Mouse (Mus musculus) heart, embryonic 13.5 days (tissue): ENCODE measurements at regions not wholly inside any gene's neighbourhood (a gene's known extent, or its start where the extent isn't known, plus 50 kb on each side); places are given as distances from the start of the nearest gene placed in this dataset.
A peak's percentile ranks its signal among the peaks of the same experiment; 100 is the strongest.

Experiments
- ATAC-seq: fragments of 200-750 bp; cut with Nextera tagmentation; 2 replicates; pipeline ENCODE4 v1.8.0; 2017; ENCODE audit warnings: moderate TSS enrichment; ENCODE audit not compliant: insufficient number of reproducible peaks, low FRiP score, low TSS enrichment; ENCODE audit errors: extremely low read depth
- H3K27ac ChIP-seq: fragments of 300-500 bp; sonication (generic); replicated peaks from 2 replicates; pipeline ENCODE4 v1.5.1; 2015; ENCODE audit warnings: moderate library complexity, mild to moderate bottlenecking, inconsistent platforms
- H3K27me3 ChIP-seq: fragments of 300-500 bp; sonication (generic); replicated peaks from 2 replicates; pipeline ENCODE4 v1.6.1; 2015; ENCODE audit warnings: mild to moderate bottlenecking, inconsistent platforms
- H3K36me3 ChIP-seq: fragments of 300-500 bp; sonication (generic); 2 replicates; pipeline ENCODE4 v1.6.1; 2015; ENCODE audit warnings: mild to moderate bottlenecking, inconsistent platforms
- H3K4me1 ChIP-seq: fragments of 300-500 bp; sonication (generic); 2 replicates; pipeline ENCODE4 v1.6.1; 2015; ENCODE audit warnings: inconsistent platforms
- H3K4me2 ChIP-seq: fragments of 300-500 bp; sonication (generic); 2 replicates; pipeline ENCODE4 v1.6.1; 2015; ENCODE audit warnings: inconsistent platforms, mild to moderate bottlenecking, moderate library complexity
- H3K4me3 ChIP-seq: fragments of 300-500 bp; sonication (generic); 2 replicates; pipeline ENCODE4 v1.5.1; 2015; ENCODE audit warnings: moderate library complexity, mild to moderate bottlenecking, inconsistent platforms
- H3K9ac ChIP-seq: fragments of 300-500 bp; sonication (generic); 2 replicates; pipeline ENCODE4 v1.6.1; 2015; ENCODE audit warnings: inconsistent platforms, mild to moderate bottlenecking, moderate library complexity
- H3K9me3 ChIP-seq: fragments of 300-500 bp; sonication (generic); 2 replicates; pipeline ENCODE4 v1.6.1; 2016; ENCODE audit warnings: inconsistent platforms
- WGBS: fragments of 180-500 bp; shearing (Covaris S2); methylation state at CpG from one replicate; pipeline ENCODE4 v1.1.7; 2015; ENCODE audit warnings: mixed read lengths; 5-methylcytosine and 5-hydroxymethylcytosine counted together

DNA sequence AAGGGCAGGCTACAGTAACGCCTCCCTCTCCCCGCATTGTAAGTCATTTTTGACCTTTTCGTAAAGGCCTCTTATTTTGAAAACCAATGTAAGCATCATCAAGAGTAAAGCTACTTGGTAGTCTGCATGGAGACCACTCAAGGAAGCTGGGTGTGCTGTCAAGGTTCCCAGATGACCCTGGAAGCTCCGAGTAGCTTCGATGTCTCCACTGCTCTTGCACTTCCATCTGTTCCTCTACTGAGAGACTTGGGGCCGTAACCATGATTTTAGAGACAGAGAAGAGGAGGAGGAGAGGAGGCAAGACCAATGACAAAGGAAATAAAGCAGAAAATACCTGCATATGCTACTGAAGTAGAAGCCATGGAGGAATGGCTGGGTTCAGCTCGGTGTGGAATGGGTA is 256.0 kb downstream of the Gm11361 start:
- Histone ChIP-seq H3K27ac (no peak overlapping the region), H3K36me3 (no peaks in the 10 kb centered on the region), H3K4me2 (no peak overlapping the region), H3K9me3 (no peaks in the 10 kb centered on the region), H3K4me3 (no peak overlapping the region), H3K9ac (no peak overlapping the region), H3K4me1 (peaks cover 11% of the 10 kb centered on the region), H3K27me3 (no peaks in the 10 kb centered on the region)
- 85% methylated on average over 7 of the region's 7 CpGs for WGBS
- no peak for ATAC-seq

DNA sequence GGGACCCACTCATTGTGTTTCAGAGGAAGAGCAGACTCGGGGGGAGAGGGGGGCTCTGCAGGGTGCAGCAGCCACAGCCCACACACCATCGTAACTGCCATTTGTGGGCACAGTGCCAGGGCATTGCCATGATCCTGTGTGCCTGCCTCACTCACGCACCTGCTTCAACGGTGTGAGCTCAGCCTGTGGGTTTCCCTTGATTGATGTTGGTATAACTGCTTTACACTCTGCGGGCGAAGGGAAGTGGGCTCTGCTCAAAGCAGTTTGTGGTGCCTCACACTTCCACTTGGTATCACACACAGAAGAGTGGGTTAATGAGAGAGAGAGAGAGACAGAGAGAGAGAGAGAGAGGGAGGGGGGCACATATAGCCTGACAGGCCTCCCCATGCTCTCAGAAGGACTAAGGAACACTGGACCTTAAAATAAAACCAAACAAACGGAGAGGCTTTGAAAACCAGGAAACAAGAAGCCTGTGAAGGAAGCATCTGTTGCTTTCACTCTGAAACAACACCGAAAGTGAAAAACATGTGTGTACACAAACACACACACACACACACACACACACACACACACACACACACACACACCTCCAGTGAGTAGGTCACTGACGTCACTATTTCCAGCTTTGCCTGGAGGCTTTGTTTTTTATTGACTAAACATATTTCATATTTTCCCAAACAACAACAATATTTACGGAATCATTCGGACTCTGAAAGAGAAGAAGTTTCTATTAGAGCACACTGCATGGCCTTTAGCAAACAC is 255.4 kb downstream of the Gm11361 start:
- WGBS: 66% methylated on average over 11 of the region's 11 CpGs
- Histone ChIP-seq H3K4me1 (peaks cover 14% of the 10 kb centered on the region), H3K4me3 (no peak overlapping the region), H3K27me3 (no peaks in the 10 kb centered on the region), H3K27ac (no peak overlapping the region), H3K36me3 (no peaks in the 10 kb centered on the region), H3K9me3 (no peaks in the 10 kb centered on the region), H3K4me2 (no peak overlapping the region), H3K9ac (no peak overlapping the region)
- ATAC-seq: no peak

DNA sequence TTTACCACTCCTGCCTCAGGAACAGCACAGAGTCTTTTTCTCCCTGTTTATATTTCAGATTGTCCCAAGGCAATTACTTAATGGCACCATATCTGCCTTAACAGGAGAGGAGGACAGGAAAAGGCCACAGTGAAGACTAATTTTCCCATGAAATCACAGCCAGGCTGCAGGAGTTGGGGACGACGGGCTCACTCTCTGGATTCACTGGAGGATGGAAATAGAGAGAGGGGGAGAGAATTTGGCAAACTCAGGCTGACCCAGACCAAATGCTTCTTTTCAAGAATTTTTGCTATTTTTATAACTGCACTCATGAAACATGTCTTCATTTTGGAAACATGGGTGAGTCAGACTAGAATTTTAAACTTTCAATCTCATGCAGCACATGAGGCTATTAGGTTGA is 250.9 kb downstream of the Gm11361 start:
- no peaks in the 10 kb centered on the region for H3K27me3 ChIP-seq
- H3K9ac ChIP-seq: no peak overlapping the region
- peak overlapping the region; percentile 76 for H3K27ac ChIP-seq
- H3K36me3 ChIP-seq: no peaks in the 10 kb centered on the region
- H3K4me2 ChIP-seq: peak overlapping the region; percentile 0; the same call in 1 of the 2 replicates
- H3K4me3 ChIP-seq: no peak overlapping the region
- peaks cover 19% of the 10 kb centered on the region for H3K4me1 ChIP-seq
- 55% methylated on average over 2 of the region's 2 CpGs for WGBS
- no peak for ATAC-seq
- no peaks in the 10 kb centered on the region for H3K9me3 ChIP-seq

DNA sequence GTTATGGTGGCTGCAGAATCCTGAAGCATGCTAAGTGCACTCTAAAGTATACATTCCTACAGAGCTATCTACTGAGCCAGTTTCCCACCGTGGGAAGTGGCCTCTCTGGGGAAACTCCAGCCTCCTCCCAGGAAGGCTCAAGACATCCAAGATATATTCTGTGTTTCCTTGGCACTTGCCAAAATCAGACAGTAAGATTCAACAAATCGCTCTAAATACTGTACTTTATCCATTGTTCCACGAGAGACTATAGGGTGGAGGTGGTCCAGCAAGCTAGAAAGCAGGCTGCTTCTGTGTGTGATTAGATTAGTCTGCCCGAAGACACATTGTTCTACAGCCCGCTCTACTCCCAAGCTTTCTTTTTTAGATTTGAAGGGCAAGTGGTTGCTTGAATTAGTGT is 250.5 kb downstream of the Gm11361 start:
- ATAC-seq: peak; percentile 37; the same call in 1 of the 2 replicates
- peak overlapping the region; percentile 76 for H3K27ac ChIP-seq
- H3K9ac ChIP-seq: no peak overlapping the region
- no peaks in the 10 kb centered on the region for H3K27me3 ChIP-seq
- no peaks in the 10 kb centered on the region for H3K9me3 ChIP-seq
- no peaks in the 10 kb centered on the region for H3K36me3 ChIP-seq
- H3K4me3 ChIP-seq: no peak overlapping the region
- H3K4me2 ChIP-seq: peak overlapping the region; percentile 0; the same call in 1 of the 2 replicates
- 31% methylated on average over 5 of the region's 5 CpGs for WGBS
- H3K4me1 ChIP-seq: peaks cover 22% of the 10 kb centered on the region

DNA sequence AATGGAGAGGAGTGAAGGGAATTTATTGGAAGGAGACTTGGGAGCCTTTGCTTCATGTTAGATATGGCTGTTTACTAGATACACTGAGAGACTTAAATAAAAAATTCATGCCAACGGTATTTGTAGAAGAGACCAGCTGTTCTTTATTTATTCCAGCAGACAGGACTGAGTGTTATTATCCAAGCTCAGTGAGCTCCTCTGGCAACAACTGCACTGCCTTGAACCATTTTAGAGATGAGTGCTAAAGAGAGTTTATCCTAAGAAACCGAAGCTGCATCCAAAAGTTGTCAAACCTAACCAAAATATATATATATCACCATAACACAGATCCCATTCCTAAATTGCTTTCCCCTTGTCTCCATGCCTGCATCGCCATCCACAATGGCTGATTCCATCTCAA is 247.0 kb downstream of the Gm11361 start:
- no peaks in the 10 kb centered on the region for H3K27me3 ChIP-seq
- peaks cover 35% of the 10 kb centered on the region for H3K4me1 ChIP-seq
- no peak overlapping the region for H3K27ac ChIP-seq
- H3K36me3 ChIP-seq: no peaks in the 10 kb centered on the region
- no peak overlapping the region for H3K9ac ChIP-seq
- no peak overlapping the region for H3K4me2 ChIP-seq
- no peak overlapping the region for H3K4me3 ChIP-seq
- no peaks in the 10 kb centered on the region for H3K9me3 ChIP-seq
- no peak for ATAC-seq
- 79% methylated on average over 3 of the region's 3 CpGs for WGBS

DNA sequence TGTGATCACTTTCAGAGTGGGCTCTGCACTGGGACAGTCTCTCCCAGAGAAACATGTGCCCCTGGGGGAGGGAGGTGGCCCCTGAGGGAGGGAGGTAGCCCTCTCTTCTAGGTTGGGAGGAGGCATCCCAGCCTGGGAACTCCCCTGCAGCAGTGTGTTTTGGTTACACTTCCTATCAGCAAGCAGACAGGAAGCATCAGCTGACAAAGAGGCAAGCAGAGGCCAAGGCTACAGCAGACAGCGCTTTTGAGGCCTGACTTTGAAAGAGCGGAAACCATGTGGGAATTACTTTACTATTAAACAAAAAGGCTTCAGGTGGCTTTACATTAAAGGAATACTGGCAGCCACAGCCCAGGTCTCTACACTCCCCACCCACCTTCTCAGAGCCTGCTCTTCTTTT is 244.8 kb downstream of the Gm11361 start:
- no peak overlapping the region for H3K4me3 ChIP-seq
- H3K36me3 ChIP-seq: no peaks in the 10 kb centered on the region
- no peaks in the 10 kb centered on the region for H3K9me3 ChIP-seq
- H3K4me2 ChIP-seq: no peak overlapping the region
- peak; percentile 66 for ATAC-seq
- H3K27ac ChIP-seq: peak overlapping the region; percentile 61
- no peak overlapping the region for H3K9ac ChIP-seq
- no peaks in the 10 kb centered on the region for H3K27me3 ChIP-seq
- H3K4me1 ChIP-seq: peaks cover 18% of the 10 kb centered on the region
- WGBS: 20% methylated on average over 2 of the region's 2 CpGs

DNA sequence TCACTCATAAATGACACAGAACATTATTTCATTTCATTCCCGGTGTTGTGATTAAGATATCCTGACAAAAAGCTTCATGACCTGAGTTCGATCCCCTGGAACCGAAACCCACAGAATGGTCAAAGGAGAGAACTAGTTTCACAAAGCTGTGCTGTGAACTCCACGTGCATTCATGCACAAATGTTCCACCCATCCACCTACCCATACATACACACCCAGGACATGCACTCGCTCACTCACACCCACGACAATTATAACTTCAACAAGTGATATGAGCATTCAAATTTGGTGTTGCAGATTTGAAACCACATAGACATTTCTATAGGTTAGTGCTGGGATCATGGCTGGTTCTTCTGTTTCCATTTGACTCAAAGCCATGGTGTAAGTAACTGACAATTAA is 243.4 kb downstream of the Gm11361 start:
- no peak overlapping the region for H3K4me2 ChIP-seq
- 85% methylated on average over 6 of the region's 6 CpGs for WGBS
- ATAC-seq: no peak
- H3K27ac ChIP-seq: no peak overlapping the region
- H3K4me3 ChIP-seq: no peak overlapping the region
- H3K27me3 ChIP-seq: no peaks in the 10 kb centered on the region
- no peaks in the 10 kb centered on the region for H3K36me3 ChIP-seq
- no peak overlapping the region for H3K9ac ChIP-seq
- H3K9me3 ChIP-seq: no peaks in the 10 kb centered on the region
- H3K4me1 ChIP-seq: peaks cover 15% of the 10 kb centered on the region

DNA sequence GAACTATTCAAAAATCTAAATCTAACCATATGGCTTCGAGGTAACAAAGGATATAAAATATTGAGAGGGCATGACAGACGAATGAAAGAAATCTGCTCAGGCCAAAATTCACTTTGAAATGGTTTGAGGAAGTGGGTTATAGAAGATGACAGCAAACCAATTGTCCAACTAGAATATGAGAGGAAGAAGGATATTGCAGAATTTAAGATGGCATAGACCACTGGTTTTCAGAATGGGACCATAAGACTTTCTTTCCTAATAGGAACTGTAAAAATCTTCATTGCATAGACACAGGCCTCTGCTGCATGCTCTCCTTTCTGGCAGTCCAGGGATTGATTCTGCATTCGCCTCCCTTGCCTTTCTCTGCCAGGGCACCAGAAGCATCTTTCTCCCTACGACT is 240.2 kb downstream of the Gm11361 start:
- no peak overlapping the region for H3K4me2 ChIP-seq
- H3K9ac ChIP-seq: no peak overlapping the region
- H3K36me3 ChIP-seq: no peaks in the 10 kb centered on the region
- 77% methylated on average over 4 of the region's 4 CpGs for WGBS
- H3K9me3 ChIP-seq: no peaks in the 10 kb centered on the region
- H3K4me1 ChIP-seq: peaks cover 19% of the 10 kb centered on the region
- H3K27ac ChIP-seq: no peak overlapping the region
- no peaks in the 10 kb centered on the region for H3K27me3 ChIP-seq
- no peak overlapping the region for H3K4me3 ChIP-seq
- ATAC-seq: no peak

DNA sequence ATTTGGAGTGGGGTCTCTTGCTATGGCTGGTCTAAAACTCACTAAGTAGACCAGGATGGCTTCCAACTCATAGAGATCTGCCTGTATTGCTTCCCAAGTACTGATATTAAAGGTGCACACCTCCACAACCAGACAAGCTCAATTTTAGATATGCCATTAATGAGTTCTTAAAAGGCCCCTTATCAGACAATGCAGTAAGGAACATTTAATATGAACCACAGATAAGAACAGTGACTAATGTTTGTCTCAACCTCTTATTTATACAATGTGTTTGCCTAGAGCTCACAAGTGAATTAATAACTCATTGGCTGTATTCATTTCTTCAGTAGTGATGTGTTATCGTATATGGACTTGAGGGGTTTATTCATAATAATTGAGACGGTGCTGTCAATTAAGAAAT is 234.7 kb downstream of the Gm11361 start:
- Histone ChIP-seq H3K36me3 (no peaks in the 10 kb centered on the region), H3K4me2 (no peak overlapping the region), H3K4me3 (no peak overlapping the region), H3K9me3 (no peaks in the 10 kb centered on the region), H3K9ac (no peak overlapping the region), H3K27me3 (no peaks in the 10 kb centered on the region), H3K27ac (no peak overlapping the region), H3K4me1 (peaks cover 9% of the 10 kb centered on the region)
- WGBS: 87% methylated on average over 2 of the region's 2 CpGs
- ATAC-seq: no peak

DNA sequence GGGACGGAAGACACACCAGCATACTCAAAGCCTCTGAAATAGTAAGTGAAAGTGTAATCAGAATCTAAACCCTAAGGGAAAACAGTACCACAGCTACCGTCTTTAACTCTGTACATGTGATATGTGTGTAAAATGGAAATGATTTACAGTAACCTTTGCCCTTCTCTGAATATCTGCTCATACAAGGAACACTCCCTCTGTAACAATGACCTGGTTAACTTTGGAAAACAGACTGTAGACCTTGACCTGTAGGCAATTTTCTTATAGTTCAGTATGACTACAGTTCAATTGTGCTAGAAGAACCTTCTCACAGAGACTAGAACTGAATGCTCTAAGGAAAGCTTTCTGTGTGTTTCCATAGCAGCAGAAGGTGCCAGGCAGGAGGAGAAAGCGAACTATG is 226.4 kb downstream of the Gm11361 start:
- H3K27me3 ChIP-seq: no peaks in the 10 kb centered on the region
- H3K4me2 ChIP-seq: no peak overlapping the region
- H3K9me3 ChIP-seq: no peaks in the 10 kb centered on the region
- no peaks in the 10 kb centered on the region for H3K36me3 ChIP-seq
- no peak overlapping the region for H3K27ac ChIP-seq
- no peak overlapping the region for H3K9ac ChIP-seq
- no peak overlapping the region for H3K4me3 ChIP-seq
- WGBS: 62% methylated on average over 3 of the region's 3 CpGs
- no peak for ATAC-seq
- no peaks in the 10 kb centered on the region for H3K4me1 ChIP-seq

DNA sequence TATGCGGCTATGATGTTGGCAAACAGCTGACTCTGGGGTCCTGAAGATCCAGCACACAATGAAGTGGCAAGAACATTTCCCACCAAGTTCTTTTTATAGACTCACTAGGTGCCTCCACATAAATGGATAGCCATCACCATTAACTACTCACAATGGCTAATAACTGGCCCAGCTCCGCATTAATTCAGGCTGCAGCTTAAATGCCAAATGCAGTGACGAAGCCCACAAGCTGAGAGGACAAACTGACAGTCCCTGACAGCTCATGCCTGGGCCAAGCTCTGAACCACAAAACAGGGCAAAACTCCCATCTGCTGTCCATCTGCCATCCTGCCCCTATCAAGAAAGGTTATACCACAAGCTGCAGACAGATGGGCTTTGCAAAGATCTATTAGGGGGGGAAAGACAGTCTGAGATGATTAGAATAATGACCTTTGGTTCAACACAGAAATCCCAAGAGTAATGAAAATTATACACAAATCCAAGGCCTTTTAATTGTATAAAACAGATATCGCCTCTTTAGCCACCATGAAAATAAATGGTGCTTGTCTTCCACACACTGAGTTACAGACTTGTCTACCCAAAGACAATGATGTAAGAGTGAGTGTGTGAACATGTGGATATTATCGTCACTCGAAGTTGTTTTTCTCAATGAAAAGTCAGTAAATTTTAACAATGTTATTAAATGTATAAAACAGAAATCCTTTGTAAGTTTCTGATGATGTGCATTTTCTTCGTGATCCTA is 224.1 kb downstream of the Gm11361 start:
- H3K27ac ChIP-seq: no peak overlapping the region

DNA sequence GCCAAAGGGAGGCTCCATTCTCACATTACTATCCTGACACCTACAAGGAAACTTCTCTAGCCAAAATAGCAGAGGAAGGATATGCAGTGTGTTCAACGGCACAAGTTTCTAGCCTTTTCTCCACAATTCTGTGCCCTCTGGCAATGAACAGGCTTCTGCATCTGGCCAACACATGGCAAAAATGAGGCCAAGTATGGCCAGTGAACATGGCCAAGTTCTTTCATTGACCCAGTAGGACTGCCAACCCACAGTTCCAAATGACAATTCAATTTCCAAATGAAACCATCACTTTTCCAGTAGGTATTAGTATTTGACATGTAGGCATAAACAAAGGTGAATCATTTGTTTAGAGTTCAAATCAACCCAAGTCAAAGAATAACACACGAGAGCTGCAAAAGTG is 208.8 kb downstream of the Gm11361 start:
- 79% methylated on average over 2 of the region's 2 CpGs for WGBS
- no peak overlapping the region for H3K27ac ChIP-seq
- no peaks in the 10 kb centered on the region for H3K27me3 ChIP-seq
- no peaks in the 10 kb centered on the region for H3K36me3 ChIP-seq
- H3K4me3 ChIP-seq: no peak overlapping the region
- no peaks in the 10 kb centered on the region for H3K9me3 ChIP-seq
- no peaks in the 10 kb centered on the region for H3K4me1 ChIP-seq
- H3K9ac ChIP-seq: no peak overlapping the region
- ATAC-seq: no peak
- H3K4me2 ChIP-seq: no peak overlapping the region

More for the DNA sequence above, 224.1 kb downstream of the Gm11361 start:
- Histone ChIP-seq H3K9me3 (peaks cover 3% of the 10 kb centered on the region; the same call in 1 of the 2 replicates), H3K4me1 (no peaks in the 10 kb centered on the region), H3K4me3 (no peak overlapping the region), H3K4me2 (no peak overlapping the region), H3K9ac (no peak overlapping the region), H3K27me3 (no peaks in the 10 kb centered on the region), H3K36me3 (no peaks in the 10 kb centered on the region)
- WGBS: 82% methylated on average over 7 of the region's 7 CpGs
- ATAC-seq: no peak
